Mouse (Mus musculus) lung, postnatal 0 days (tissue): ENCODE data around the gene Fmo6.

ENCODE experiments used
- CTCF ChIP-seq: IDR thresholded peaks from 2 replicates; pipeline ENCODE4 v1.5.1; 2016; ENCODE audit warnings: antibody characterized with exemption, mild to moderate bottlenecking
- EP300 ChIP-seq: IDR thresholded peaks from 2 replicates; pipeline ENCODE4 v1.6.1; 2016; ENCODE audit warnings: antibody characterized with exemption, mild to moderate bottlenecking, control low read depth

DNA sequence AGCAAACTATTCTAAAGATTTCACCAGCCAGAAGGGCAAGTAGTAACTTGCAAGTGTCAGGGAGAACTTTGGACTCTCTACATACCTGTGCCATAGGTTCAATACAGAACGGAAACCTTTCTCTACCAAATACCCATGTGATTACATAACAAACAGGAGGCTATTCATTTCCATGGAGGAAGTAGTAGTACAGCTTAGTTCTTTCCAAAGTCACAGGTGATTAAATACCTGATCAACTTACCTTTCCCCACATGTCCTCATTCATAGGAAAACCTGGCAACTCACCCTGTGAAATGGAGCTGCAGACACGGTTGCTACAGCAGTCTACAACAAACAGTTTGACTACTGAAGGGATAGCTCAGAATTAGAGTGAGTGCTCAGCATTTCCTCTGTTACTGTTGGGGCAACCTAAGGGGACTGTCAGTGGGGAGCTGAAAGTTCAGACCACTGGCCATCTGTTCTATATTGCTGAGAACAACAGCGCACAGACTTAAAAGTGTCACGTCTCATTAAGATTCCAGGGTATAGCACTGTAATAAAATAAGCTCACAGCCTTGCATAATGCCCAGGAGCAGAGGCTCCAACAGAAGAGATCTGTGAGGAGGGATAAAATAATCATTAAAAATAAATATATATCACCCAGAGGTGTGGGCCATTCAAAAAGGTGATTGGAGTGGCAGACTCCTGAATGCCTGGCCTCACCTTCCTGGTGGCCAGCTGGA lies 9.7 kb upstream of the Fmo6 start:
- TF ChIP-seq EP300, result no peak
- TF ChIP-seq CTCF, result no peak
